Mouse (Mus musculus) stomach, embryonic 15.5 days (tissue): Measurements from ENCODE around the gene D6Wsu163e. TPM values are rescaled to one million over a fixed set of nuclear protein-coding genes. Genes with fewer than 3 reads are reported as not detected.

ENCODE experiments used
- ATAC-seq: fragments of 200-750 bp; cut with Nextera tagmentation; 2 replicates; pipeline ENCODE4 v1.8.0; 2017; ENCODE audit warnings: low read depth, moderate number of reproducible peaks, moderate TSS enrichment; ENCODE audit not compliant: insufficient read depth, low FRiP score
- H3K27ac ChIP-seq: fragments of 300-500 bp; sonication (generic); 2 replicates; pipeline ENCODE4 v1.5.1; 2015; ENCODE audit warnings: mild to moderate bottlenecking, inconsistent platforms
- H3K27me3 ChIP-seq: fragments of 300-500 bp; sonication (generic); replicated peaks from 2 replicates; pipeline ENCODE4 v1.6.1; 2015; ENCODE audit warnings: inconsistent platforms
- H3K36me3 ChIP-seq: fragments of 300-500 bp; sonication (generic); 2 replicates; pipeline ENCODE4 v1.6.1; 2015; ENCODE audit warnings: inconsistent platforms
- H3K4me1 ChIP-seq: fragments of 300-500 bp; sonication (generic); 2 replicates; pipeline ENCODE4 v1.6.1; 2015; ENCODE audit warnings: inconsistent platforms
- H3K4me2 ChIP-seq: fragments of 300-500 bp; sonication (generic); 2 replicates; pipeline ENCODE4 v1.6.1; 2015; ENCODE audit warnings: mild to moderate bottlenecking, inconsistent platforms
- H3K4me3 ChIP-seq: fragments of 300-500 bp; sonication (generic); replicated peaks from 2 replicates; pipeline ENCODE4 v1.5.1; 2015; ENCODE audit warnings: inconsistent platforms
- H3K9ac ChIP-seq: fragments of 300-500 bp; sonication (generic); 2 replicates; pipeline ENCODE4 v1.6.1; 2015; ENCODE audit warnings: inconsistent platforms
- H3K9me3 ChIP-seq: fragments of 300-500 bp; sonication (generic); 2 replicates; pipeline ENCODE4 v1.6.1; 2016; ENCODE audit warnings: inconsistent platforms
- WGBS: fragments of 180-500 bp; shearing (Covaris S2); methylation state at CpG from one replicate; pipeline ENCODE4 v1.1.7; 2015; 5-methylcytosine and 5-hydroxymethylcytosine counted together
- polyA plus RNA-seq: library from polyadenylated mRNA; unstranded; fragments of >200 nt; fragmentation: Nextera tagmentation; extraction: Ambion mirVana; gene quantifications from 2 replicates; pipeline ENCODE4 v1.2.1, GENCODE M21; 2015

Gene D6Wsu163e
- polyA plus RNA-seq, 1 experiment from 2014 or later, result 16.6 TPM

DNA sequence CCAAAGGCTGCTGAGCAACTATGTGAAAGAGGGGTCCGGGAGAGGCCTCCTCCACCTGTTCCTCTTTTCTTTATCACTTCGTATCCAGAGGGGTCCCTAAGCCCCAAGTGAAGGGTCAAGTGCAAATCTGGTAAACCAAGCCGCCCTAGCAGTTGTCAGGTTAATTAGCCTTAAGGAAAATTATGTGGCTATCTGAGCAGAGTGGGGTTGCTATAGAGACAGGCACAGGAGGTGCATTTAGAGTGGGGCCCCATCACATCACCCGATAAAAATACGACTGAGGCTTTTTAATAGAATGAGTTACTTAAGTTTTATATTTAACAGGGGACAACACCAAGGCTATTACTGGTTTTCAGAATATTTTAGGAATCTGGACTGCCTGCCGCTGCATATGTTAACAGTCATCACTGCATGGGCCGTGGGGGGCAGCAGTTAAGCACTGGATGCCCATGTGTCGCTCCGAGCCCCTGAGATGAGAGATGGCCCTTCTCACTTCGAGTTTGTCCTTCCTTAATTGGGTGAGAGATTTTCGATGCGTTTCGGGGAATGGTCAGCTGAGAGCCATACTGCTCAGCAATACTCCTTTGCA, 72.3 kb downstream of the D6Wsu163e start:
- Histone ChIP-seq H3K27ac (no peak overlapping the region), H3K27me3 (0 out of 2 replicates have a peak, but pooled peaks cover 2% of the 10 kb centered on the region), H3K9ac (no peak overlapping the region), H3K4me2 (no peak overlapping the region), H3K4me3 (no peak overlapping the region), H3K9me3 (no peaks in the 10 kb centered on the region), H3K36me3 (no peaks in the 10 kb centered on the region), H3K4me1 (no peaks in the 10 kb centered on the region)
- 76% methylated on average over 13 of the region's 13 CpGs for WGBS
- no peak for ATAC-seq

DNA sequence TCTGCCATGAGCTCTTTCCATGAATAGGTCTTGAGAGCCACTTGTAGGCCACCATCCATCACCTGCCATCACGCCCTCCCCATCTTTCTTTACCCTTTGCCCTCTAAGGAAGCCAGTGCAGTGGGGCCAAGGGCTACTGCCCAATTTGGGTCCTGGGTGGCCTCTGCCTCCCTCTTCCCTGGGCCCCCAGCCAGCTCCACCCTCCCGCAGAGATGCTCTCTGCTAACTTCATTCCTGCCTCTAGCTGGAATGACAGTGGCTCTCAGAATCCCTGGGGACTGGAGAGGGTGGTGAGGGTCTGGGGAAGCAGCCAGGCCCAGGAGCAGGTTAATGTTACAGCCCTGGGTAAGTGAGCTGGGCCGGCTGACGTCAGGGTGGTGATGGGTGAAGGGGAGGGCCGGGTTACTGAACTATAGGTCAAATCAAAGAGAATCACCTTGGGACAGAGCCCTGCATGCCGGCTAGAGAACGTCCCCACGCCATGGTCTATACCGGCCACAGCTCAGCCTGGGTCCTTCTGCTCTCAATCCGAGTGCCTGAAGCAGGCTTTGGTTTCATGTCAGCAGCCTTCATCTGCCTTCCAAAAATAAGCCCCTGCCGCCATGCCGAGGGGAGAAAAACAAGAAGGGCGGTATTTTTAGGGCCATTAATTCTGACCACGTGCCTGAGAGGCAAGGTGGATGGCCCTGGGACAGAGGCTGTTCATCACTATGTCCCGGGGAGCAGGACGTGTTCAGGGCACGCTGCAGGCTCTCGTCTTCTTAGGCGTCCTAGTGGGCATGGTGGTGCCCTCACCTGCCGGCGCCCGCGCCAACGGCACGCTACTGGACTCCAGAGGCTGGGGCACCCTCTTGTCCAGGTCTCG, 75.4 kb downstream of the D6Wsu163e start, which contains the start of gene Fgf6:
TSS of gene Fgf6 (plus strand) at position 681 of the 865 bp plus-strand sequence.
- no peak for ATAC-seq
- 0 out of 2 replicates have a peak, but pooled peaks cover 8% of the 10 kb centered on the region for H3K27me3 ChIP-seq
- no peaks in the 10 kb centered on the region for H3K36me3 ChIP-seq
- no peaks in the 10 kb centered on the region for H3K4me1 ChIP-seq
- WGBS, result 75% methylated on average over 26 of the region's 26 CpGs
- no peak within 1 kb of the TSS for H3K4me3 ChIP-seq
- H3K27ac ChIP-seq, result no peak within 1 kb of the TSS
- no peak within 1 kb of the TSS for H3K4me2 ChIP-seq
- H3K9me3 ChIP-seq, result no peaks in the 10 kb centered on the region
- no peak within 1 kb of the TSS for H3K9ac ChIP-seq

- H3K4me3 ChIP-seq, result no peak overlapping the region
- no peak overlapping the region for H3K27ac ChIP-seq
- H3K27me3 ChIP-seq, result peaks cover 19% of the 10 kb centered on the region
- no peaks in the 10 kb centered on the region for H3K9me3 ChIP-seq
- no peak overlapping the region for H3K9ac ChIP-seq
- no peak overlapping the region for H3K4me2 ChIP-seq
- no peaks in the 10 kb centered on the region for H3K36me3 ChIP-seq
- no peak for ATAC-seq
- H3K4me1 ChIP-seq, result no peaks in the 10 kb centered on the region
- 6% methylated on average over 6 of the region's 6 CpGs for WGBS
Measured at GRCm38 (mm10) chr6:127019254-127019653, 79.5 kb downstream of the D6Wsu163e start.

GRCm38 (mm10) chr6:127020431-127020830, 80.7 kb downstream of the D6Wsu163e start:
- no peak overlapping the region for H3K4me2 ChIP-seq
- no peak overlapping the region for H3K4me3 ChIP-seq
- H3K9me3 ChIP-seq, result no peaks in the 10 kb centered on the region
- H3K27ac ChIP-seq, result no peak overlapping the region
- no peaks in the 10 kb centered on the region for H3K36me3 ChIP-seq
- no peaks in the 10 kb centered on the region for H3K4me1 ChIP-seq
- peaks cover 19% of the 10 kb centered on the region for H3K27me3 ChIP-seq
- ATAC-seq, result no peak
- no peak overlapping the region for H3K9ac ChIP-seq
- WGBS, result 14% methylated on average over 13 of the region's 13 CpGs

DNA sequence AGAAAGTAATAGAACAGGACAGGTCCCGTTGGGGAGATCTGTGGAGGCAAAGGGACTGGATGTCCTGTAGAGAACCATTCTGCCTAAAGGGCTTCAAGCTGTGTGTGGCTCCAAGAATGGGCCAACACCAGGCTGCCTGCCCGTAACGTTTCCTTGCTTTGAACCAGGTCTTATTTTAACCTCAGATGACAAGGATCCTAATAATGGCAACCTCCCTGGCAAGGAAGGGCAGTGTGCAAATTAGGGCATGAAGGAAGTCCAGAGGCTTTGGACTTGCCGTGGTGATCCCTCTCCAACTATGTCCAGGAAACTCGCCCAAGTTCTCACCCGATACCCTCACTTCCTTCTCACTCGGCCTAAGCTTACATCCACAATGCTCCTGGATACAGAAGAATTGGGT, 85.1 kb downstream of the D6Wsu163e start:
- Histone ChIP-seq H3K9ac (no peak overlapping the region), H3K4me2 (no peak overlapping the region), H3K4me3 (no peak overlapping the region), H3K9me3 (no peaks in the 10 kb centered on the region), H3K27me3 (peaks cover 12% of the 10 kb centered on the region), H3K27ac (no peak overlapping the region), H3K4me1 (no peaks in the 10 kb centered on the region), H3K36me3 (no peaks in the 10 kb centered on the region)
- ATAC-seq, result no peak
- 70% methylated on average over 7 of the region's 7 CpGs for WGBS

Other genes starting within 250 kb of the D6Wsu163e start
- gene Kcna6, start 199.3 kb upstream of the D6Wsu163e start, polyA plus RNA-seq, result 2.7 and 2.8 TPM in 2 replicates
- gene Ndufa9, start 90.8 kb upstream of the D6Wsu163e start, polyA plus RNA-seq, result 207 and 235 TPM in 2 replicates
- not detected in 2 replicates for gene Akap3, start 86.9 kb upstream of the D6Wsu163e start, polyA plus RNA-seq
- gene Dyrk4, start 18.1 kb upstream of the D6Wsu163e start, polyA plus RNA-seq, result 0.14 TPM in 1 of 2 replicates, not detected in the other
- gene Rad51ap1, start 375 bp upstream of the D6Wsu163e start, polyA plus RNA-seq, result 49.7 and 52.8 TPM in 2 replicates
- not detected in 2 replicates for gene Fgf6, start 75.6 kb downstream of the D6Wsu163e start, polyA plus RNA-seq
- not detected in 2 replicates for gene Fgf23, start 132.9 kb downstream of the D6Wsu163e start, polyA plus RNA-seq
- gene Tigar, start 169.6 kb downstream of the D6Wsu163e start, polyA plus RNA-seq, result 2.9 and 4.4 TPM in 2 replicates
- 922 and 986 TPM in 2 replicates for gene Ccnd2, start 212.2 kb downstream of the D6Wsu163e start, polyA plus RNA-seq